Mouse (Mus musculus): ENCODE measurements around the gene Cd22. TPM values are rescaled to one million over a fixed set of nuclear protein-coding genes. Genes with fewer than 3 reads are reported as not detected.

Gene Cd22
- total and polyA plus RNA-seq, 2 experiments from 2014 or later, result 0.09 to 3.2 TPM

DNA sequence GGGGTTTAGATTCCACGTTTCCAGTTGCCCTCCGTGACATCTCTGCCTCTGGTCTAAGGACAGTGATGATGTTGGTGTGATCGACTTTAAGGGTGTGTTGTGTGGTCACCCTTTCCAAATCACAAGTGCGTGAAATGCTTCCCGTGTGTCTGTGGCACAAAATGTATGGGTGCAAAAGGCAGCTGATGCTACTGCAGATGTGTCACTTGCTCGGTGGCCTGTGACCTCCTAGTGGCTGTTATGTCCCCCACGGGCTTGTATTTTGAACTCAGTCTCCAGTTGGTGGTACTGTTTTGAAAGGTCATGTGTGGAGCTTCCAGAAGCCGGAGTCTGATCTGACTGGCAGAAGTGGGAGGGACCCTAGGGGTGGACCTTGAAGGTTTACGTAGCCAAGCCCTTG is 11.6 kb upstream of the Cd22 start:
- H3K9me3 ChIP-seq (ENCODE audit: low read length), result no peaks in the 10 kb centered on the region
- DNase-seq (ENCODE audit: low spot score), result no peak
- no peak overlapping the region for H3K9ac ChIP-seq (replicated peaks; ENCODE audit: low read length)
- H3K4me2 ChIP-seq (ENCODE audit: low read depth, low read length), result no peak overlapping the region
- no peaks in the 10 kb centered on the region for H3K36me3 ChIP-seq (ENCODE audit: insufficient read depth, low read length)
- no peaks in the 10 kb centered on the region for H3K27me3 ChIP-seq (ENCODE audit: insufficient read depth, low read length)
- no peak for ATAC-seq
- H3K27ac ChIP-seq, result no peak overlapping the region
- H3K4me3 ChIP-seq (ENCODE audit: low read length), result no peak overlapping the region
- no peak for TF ChIP-seq CTCF (IDR thresholded peaks at IDR 0.05; ENCODE audit: low read depth)
- H3K4me1 ChIP-seq (ENCODE audit: insufficient read depth, low read length), result no peaks in the 10 kb centered on the region
- whole genome bisulfite sequencing, result 80% methylated on average over 9 of the region's 9 CpGs

DNA sequence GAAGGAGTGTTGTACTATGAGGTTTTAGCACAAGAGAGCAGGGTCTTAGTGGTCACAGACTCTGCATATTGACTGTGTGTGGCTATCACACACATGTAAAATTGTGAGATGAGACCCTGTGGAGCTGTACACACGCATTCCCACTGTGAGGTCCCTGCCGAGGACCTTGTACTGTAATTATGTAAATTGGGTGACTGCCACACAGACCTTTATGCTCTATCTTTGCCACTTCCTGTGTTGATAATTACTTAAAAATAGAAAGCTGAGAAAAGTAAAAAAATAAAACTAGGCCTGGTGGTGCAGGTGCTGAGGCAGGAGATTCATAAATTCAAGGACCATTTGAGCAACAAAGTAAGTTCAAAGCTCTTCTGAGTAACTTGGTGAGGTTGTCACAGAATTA is 10.5 kb upstream of the Cd22 start:
- Histone ChIP-seq H3K4me1 (ENCODE audit: insufficient read depth, low read length) (no peaks in the 10 kb centered on the region), H3K36me3 (ENCODE audit: insufficient read depth, low read length) (no peaks in the 10 kb centered on the region), H3K9ac (replicated peaks; ENCODE audit: low read length) (no peak overlapping the region), H3K9me3 (ENCODE audit: low read length) (no peaks in the 10 kb centered on the region), H3K4me2 (ENCODE audit: low read depth, low read length) (no peak overlapping the region), H3K27ac (no peak overlapping the region), H3K4me3 (ENCODE audit: low read length) (no peak overlapping the region), H3K27me3 (ENCODE audit: insufficient read depth, low read length) (no peaks in the 10 kb centered on the region)
- no peak for TF ChIP-seq CTCF (IDR thresholded peaks at IDR 0.05; ENCODE audit: low read depth)
- DNase-seq (ENCODE audit: low spot score), result no peak
- 41% methylated on average over 2 of the region's 2 CpGs for WGBS
- ATAC-seq, result no peak

DNA sequence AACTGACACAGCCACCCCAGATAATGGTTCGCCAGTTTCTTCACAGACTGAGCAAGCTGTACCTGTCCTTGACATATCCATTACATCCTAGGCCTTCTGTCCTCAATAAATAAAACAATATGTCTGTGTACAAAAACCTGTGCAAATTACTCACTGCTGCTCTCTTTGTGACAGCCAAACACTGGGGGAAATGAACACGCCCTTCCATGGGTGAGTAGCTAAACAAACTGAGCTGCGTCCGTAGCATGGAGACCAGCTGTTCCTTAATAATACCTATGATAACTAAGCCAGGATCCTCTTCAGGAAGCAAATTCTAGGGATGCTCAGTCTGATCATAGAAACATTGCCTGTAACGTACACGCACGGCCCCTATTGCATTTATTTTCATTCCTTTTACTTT is 8.6 kb upstream of the Cd22 start:
- Histone ChIP-seq H3K9ac (replicated peaks; ENCODE audit: low read length) (no peak overlapping the region), H3K36me3 (ENCODE audit: insufficient read depth, low read length) (no peaks in the 10 kb centered on the region), H3K4me1 (ENCODE audit: insufficient read depth, low read length) (no peaks in the 10 kb centered on the region), H3K9me3 (ENCODE audit: low read length) (no peaks in the 10 kb centered on the region), H3K27me3 (ENCODE audit: insufficient read depth, low read length) (no peaks in the 10 kb centered on the region), H3K4me2 (ENCODE audit: low read depth, low read length) (no peak overlapping the region), H3K4me3 (ENCODE audit: low read length) (no peak overlapping the region), H3K27ac (no peak overlapping the region)
- DNase-seq (ENCODE audit: low spot score) (no peak), ATAC-seq (no peak)
- TF ChIP-seq CTCF (IDR thresholded peaks at IDR 0.05; ENCODE audit: low read depth), result no peak
- 82% methylated on average over 7 of the region's 7 CpGs for WGBS

DNA sequence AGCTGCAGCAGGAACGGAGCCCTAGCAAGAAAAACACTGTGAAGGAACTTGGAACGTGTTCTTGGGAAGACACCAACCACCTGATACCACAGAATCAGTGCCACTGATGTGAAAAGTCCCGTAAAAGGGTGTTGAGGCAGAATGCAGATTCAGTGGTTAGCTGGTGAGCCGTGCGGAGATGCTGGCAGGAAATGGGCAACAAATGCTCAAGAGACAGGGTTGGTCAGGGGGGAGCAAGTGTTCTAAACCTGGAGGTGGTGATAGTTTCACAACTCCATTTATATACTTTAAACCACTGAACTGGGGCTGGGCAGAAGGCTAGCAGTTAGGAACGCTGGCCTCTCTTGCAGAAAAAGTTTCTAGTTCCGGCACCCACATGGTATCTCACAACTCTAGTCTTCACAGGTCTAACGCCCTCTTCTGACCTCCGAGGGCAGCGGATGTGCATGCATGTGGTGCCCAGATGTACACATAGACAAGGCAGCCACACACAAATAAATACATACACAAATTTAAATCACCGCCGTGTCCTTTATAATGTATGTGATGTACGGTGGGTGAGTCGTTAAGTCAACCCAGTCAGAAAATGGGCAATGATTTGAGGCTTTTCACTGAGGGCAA is 7.5 kb upstream of the Cd22 start:
- H3K4me3 ChIP-seq (ENCODE audit: low read length), result no peak overlapping the region
- no peaks in the 10 kb centered on the region for H3K9me3 ChIP-seq (ENCODE audit: low read length)
- no peaks in the 10 kb centered on the region for H3K4me1 ChIP-seq (ENCODE audit: insufficient read depth, low read length)
- no peak for DNase-seq (ENCODE audit: low spot score)
- 76% methylated on average over 14 of the region's 14 CpGs for WGBS
- no peak for ATAC-seq
- no peaks in the 10 kb centered on the region for H3K27me3 ChIP-seq (ENCODE audit: insufficient read depth, low read length)
- H3K9ac ChIP-seq (replicated peaks; ENCODE audit: low read length), result no peak overlapping the region
- H3K4me2 ChIP-seq (ENCODE audit: low read depth, low read length), result no peak overlapping the region
- no peak for TF ChIP-seq CTCF (IDR thresholded peaks at IDR 0.05; ENCODE audit: low read depth)
- H3K36me3 ChIP-seq (ENCODE audit: insufficient read depth, low read length), result no peaks in the 10 kb centered on the region
- H3K27ac ChIP-seq, result no peak overlapping the region

DNA sequence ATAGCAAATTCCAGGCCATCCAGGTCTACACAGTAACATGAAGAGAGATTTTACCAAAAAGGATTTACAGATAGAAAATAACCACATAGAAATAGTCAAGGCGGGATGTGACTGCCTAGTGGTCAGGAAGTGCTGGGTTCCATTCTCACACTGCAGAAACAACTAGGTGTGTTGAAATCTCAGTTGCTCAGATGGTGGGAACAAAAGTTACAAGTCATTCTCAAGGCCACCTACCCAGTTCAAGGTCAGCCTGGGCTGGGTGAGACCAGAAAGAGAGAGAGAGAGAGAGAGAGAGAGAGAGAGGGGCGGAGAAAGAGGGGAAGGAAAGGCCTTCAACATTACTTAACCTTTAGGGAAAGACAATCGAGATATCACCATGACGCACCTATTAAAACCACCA is 6.7 kb upstream of the Cd22 start:
- H3K36me3 ChIP-seq (ENCODE audit: insufficient read depth, low read length), result no peaks in the 10 kb centered on the region
- DNase-seq (ENCODE audit: low spot score) (no peak), ATAC-seq (no peak)
- H3K4me2 ChIP-seq (ENCODE audit: low read depth, low read length), result no peak overlapping the region
- 83% methylated on average over 4 of the region's 4 CpGs for WGBS
- H3K4me1 ChIP-seq (ENCODE audit: insufficient read depth, low read length), result no peaks in the 10 kb centered on the region
- no peak overlapping the region for H3K9ac ChIP-seq (replicated peaks; ENCODE audit: low read length)
- H3K27ac ChIP-seq, result no peak overlapping the region
- H3K9me3 ChIP-seq (ENCODE audit: low read length), result no peaks in the 10 kb centered on the region
- no peak overlapping the region for H3K4me3 ChIP-seq (ENCODE audit: low read length)
- H3K27me3 ChIP-seq (ENCODE audit: insufficient read depth, low read length), result no peaks in the 10 kb centered on the region
- no peak for TF ChIP-seq CTCF (IDR thresholded peaks at IDR 0.05; ENCODE audit: low read depth)

DNA sequence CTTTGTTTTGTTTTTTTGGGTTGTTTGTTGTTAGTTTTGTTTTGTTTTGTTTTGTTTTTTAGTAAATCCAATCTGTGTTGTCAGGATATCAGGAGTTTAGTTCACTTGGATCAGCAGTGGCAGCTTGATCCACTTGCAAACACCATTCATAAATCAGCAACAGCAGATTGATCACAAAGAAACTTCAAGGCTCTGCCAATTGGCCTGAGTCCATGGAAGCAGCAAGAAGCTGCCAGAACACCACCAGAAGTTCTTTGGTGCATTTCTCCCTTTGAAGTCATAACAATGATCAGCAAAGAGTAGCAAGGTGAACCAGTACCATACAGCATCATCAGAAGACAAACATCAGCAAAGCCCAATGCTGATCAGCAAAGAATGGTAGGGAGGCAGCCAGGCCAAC is 3.9 kb upstream of the Cd22 start:
- no peak overlapping the region for H3K4me2 ChIP-seq (ENCODE audit: low read depth, low read length)
- no peak for TF ChIP-seq CTCF (IDR thresholded peaks at IDR 0.05; ENCODE audit: low read depth)
- no peak overlapping the region for H3K27ac ChIP-seq
- H3K9ac ChIP-seq (replicated peaks; ENCODE audit: low read length), result no peak overlapping the region
- H3K4me1 ChIP-seq (ENCODE audit: insufficient read depth, low read length), result no peaks in the 10 kb centered on the region
- DNase-seq (ENCODE audit: low spot score), result no peak
- no peaks in the 10 kb centered on the region for H3K9me3 ChIP-seq (ENCODE audit: low read length)
- no peaks in the 10 kb centered on the region for H3K36me3 ChIP-seq (ENCODE audit: insufficient read depth, low read length)
- H3K27me3 ChIP-seq (ENCODE audit: insufficient read depth, low read length), result no peaks in the 10 kb centered on the region
- no peak overlapping the region for H3K4me3 ChIP-seq (ENCODE audit: low read length)
- no peak for ATAC-seq

DNA sequence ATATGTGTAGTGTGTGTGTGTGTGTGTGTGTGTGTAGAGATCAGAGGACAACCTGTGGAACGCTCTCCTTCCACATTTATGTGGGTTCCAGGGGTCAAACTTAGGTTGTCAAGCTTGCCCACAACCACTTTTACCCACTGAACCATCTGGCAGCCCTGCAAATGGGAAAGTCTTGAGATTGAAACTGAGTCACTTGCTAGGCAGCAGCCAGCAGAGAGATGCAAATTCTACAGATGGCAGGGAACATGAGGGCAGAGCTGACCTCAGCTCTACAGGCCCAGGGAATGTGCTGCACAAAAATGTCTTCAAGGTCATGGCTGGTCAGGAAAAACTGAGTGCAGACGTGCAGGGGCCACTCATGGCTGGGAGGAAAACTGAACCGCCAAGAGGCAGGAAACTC is 1.2 kb upstream of the Cd22 start:
- Histone ChIP-seq H3K9me3 (ENCODE audit: low read length) (no peaks in the 10 kb centered on the region), H3K4me1 (ENCODE audit: insufficient read depth, low read length) (no peaks in the 10 kb centered on the region), H3K4me3 (ENCODE audit: low read length) (no peak overlapping the region), H3K36me3 (ENCODE audit: insufficient read depth, low read length) (no peaks in the 10 kb centered on the region), H3K4me2 (ENCODE audit: low read depth, low read length) (no peak overlapping the region), H3K27ac (no peak overlapping the region), H3K27me3 (ENCODE audit: insufficient read depth, low read length) (no peaks in the 10 kb centered on the region), H3K9ac (replicated peaks; ENCODE audit: low read length) (no peak overlapping the region)
- 81% methylated on average over 3 of the region's 3 CpGs for WGBS
- DNase-seq (ENCODE audit: low spot score) (no peak), ATAC-seq (no peak)
- TF ChIP-seq CTCF (IDR thresholded peaks at IDR 0.05; ENCODE audit: low read depth), result no peak

Measured in hindbrain, postnatal 0 days (tissue).